Mouse (Mus musculus) adrenal gland, adult (tissue): ENCODE results near the gene Phpt1.

Experiments
- DNase-seq, 2 experiments: peaks; one replicate each; pipeline ENCODE4 v3.0.0; 2022 to 2023; ENCODE audit warnings: low spot score in 1 of 2; ENCODE audit not compliant: inconsistent age in 2 of 2

The Phpt1 gene

DNA sequence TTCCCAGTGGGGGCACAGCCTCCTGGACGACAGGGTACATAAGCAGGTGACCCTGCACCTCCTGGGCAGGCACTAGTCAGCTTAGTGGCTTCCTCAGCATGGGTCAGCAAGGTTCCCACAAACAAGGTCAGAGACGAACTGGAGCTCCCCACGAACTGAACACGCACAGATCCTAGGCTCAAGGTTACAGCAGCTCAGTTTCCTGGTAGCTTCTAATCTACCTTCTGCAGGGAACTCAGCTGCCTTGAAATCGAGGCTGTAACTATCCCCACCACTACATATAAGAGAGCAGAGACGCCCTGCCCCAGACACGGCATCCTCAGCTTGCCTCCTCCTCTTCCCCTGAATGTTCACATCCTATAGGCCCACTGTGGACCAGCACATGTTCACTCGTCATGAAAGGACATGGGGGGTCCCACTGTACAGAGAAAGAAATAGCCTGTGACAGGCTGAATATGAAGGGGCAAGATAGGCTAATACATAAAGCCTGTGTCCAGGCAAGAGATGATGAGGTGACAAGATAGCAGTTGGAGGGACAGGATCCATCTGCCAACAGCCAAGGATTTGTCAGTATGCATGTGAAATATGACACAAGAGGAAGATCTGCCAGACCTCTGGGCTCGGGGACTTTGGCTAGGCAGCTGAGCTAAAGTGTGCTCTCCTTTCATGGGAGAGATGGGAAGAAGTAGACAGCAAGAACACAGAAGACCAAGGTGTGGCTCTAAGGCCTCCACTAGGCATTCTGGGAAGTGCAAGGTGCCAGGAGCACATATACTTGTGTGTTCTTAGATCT is 48.3 kb downstream of the Phpt1 start:
- peak; percentile 59 to 74 for DNase-seq
